Mouse (Mus musculus): ENCODE measurements around the gene Actg1.

Actg1 gene

DNA sequence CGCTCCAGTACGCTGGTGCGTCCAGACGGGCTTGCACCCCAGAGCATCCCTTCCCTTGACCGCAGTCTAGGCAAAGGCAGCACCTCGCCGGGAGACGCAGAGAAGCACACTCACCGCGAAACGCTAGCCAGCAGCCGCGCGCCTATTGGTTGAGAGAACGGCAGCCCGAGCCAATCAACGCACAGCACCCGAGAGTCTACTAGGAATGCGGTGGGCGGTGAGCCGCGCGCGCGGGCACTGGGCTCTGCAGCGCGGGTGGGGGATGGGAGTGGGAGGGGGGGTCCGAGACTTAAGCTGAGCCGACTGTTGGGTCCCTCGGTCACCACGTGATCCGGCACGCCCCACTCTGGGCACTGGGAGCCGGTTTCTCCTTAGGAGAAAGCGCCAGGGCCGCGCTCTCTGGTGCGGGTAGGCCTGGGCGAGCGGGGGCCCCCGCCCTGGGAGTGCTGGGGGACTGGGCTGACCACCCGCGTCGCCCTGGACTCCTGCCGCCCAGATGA lies 37.5 kb downstream of the Actg1 start:
- peak; percentile 87 to 95 for DNase-seq (ENCODE audit: low spot score in 2 of 2)

DNA sequence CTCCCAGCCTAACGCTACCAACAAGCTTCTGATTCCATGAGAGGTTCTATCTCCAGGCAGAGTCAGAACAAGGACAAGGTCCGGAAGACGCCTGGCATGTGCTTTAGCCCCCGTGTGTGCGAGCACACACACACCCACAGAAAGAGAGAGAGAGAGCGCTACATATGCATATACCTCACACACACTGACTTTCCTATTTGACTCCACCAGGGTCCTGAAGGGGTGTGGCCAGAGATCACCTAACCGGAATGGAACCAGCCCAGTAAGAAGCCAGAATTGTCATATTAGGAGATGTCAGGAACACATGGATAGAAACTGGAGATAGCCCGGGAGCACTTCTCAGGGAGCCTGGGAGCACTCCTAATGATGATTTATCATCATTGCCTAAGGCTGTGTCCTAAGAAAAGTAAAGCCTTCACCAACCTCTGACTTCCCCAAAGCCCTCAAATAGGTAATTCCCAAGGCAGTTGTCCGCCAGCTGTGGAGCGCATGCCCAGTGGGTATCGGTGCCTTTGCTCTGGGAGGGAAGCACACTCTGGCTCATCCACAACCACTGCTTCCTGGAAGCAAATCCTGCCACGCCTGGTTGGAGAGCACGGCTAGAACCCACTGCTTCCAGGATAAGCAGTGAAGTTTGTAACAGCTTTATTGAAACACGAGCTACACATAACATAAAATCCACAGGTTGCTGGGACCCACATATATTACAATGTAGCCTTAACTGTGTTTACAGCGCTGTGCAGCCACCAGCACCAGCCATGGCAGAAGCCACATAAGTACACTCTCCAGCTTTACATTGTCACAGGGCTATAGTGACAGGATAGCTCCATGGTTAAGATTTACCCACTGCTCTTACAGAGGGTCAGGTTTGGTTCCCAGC lies 39.7 kb downstream of the Actg1 start:
- no peak for DNase-seq (ENCODE audit: low spot score in 2 of 2)

DNA sequence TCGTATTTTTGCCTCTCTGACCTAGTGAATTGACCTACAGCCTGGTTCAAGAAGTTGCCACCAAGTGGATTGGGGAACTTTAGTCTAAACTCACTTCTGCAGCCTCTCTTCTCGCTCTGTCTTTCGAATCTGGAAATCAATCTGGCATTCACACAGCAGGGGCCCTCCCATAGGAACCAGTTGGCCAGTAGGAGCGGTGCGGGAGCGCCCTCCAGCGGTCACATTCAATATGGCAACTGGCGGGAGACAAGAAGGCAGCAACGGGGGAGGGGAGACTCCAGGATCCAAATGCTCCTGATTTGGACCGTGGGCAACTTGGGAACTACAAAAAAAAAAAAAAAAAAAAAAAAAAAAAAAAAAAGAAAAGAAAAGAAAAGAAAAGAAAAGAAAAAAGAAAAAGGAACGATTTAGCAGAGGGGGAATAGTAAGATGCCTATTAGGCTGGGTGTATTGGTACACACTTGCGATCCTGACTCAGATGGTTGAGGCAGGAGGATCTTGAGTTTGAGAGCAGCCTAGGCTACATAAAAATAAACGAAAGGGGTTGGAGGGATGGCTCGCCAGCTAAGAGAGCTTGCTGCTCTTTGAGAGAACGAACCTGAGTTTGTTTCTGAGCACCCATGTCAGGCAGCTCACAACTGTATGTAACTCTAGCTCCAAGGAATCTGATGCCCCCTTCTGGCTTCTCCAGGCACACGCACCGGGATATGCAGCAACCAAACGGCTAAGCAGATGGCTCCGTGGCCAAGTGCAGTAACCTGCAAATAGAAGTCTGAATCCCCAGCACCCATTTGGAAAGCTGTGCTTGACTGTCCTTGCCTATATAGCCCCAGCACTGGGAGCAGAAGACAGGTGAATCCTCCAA lies 40.5 kb downstream of the Actg1 start:
- DNase-seq (ENCODE audit: low spot score in 2 of 2): peak in 1 of 2 experiments; percentile 97

DNA sequence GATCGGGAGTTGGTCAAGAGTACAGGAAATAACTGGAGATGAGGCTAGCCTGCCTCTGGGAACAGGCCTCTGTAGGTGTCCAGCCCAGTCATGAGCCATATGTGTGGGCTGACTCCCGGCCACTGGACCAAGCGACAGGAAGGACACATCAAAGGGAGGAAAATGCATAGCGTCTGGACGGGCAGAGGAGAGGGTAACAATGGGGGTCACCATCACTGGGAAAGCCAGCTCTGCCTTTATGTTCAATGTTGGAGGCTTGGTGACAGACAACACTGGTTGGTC lies 41.3 kb downstream of the Actg1 start:
- no peak for DNase-seq (ENCODE audit: low spot score in 2 of 2)

DNA sequence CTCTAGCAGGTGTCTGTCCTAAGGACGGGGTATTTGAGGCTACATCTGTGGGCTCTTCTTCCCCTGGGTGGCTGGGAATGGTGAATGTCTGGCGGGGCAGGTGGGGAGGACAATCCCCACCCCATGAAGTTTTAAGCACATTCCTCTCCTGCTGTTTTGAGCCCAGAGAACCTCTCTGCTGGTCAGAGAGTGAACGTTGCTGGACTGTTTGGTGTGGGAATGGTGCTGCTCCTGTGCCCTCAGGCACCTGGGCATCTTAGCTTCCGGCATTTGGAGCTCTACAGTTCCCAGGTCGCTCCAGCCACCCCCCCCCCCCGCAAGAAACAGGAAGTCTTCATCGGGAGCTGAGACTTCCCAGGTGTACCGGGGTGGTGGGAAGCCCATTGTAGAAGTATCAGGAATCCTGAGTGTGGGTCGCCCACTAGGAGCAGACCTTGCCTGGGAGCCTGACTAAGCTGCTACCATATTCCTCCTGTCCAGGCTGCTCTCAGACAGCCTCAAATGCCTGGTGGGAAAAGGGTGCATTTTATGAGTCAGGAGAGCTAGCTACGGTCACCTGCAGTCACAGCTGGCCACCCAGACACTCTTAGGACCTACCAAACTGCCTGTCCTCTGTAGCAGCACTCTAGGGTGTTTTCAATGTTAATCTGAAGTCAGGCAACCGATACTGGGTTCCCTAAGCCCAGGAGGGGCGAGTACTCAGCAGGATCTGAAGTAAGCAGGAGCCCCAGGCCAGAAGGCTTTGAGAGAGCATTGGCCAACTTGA lies 41.8 kb downstream of the Actg1 start:
- no peak for DNase-seq (ENCODE audit: low spot score in 2 of 2)

DNA sequence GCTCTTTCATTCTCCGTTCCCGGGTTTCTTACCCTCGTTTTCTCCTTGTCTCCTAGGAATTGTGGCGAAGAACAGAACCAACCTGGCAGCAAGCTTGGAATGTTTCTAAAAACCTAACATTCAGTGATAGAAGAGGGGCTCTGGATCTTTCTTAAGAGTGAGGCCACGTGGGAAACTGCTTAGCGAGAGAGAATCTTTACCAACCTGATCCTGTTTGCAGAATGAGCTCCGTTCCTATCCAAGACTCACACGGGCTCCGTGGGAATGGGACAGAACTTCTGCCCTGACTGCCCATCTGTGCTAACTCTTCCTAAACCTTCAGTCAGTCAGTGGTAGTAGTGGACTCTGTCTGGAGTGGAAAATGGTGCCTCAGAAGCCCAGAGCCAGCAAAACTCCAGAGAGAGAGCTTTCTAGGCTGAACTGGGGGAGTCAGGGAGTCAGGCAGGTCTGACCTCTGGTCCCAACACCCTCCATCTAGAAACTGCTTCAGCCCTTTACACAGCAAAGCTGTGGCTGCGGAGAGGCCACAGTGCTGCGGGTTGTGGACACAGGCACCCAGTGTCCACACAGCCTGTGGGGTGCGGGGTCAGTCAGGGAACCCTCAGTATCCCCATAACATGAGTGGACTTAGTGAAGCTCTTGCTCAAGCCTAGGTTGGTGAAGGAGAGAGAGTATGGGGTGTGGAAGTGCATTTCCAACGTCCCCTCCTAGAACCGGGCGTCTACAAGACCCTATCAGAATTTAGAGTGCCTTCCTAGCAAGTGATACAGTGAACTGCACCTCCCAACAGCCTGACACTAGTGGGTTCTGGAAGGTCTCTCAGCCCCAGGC lies 42.6 kb downstream of the Actg1 start:
- DNase-seq (ENCODE audit: low spot score in 2 of 2): no peak

DNA sequence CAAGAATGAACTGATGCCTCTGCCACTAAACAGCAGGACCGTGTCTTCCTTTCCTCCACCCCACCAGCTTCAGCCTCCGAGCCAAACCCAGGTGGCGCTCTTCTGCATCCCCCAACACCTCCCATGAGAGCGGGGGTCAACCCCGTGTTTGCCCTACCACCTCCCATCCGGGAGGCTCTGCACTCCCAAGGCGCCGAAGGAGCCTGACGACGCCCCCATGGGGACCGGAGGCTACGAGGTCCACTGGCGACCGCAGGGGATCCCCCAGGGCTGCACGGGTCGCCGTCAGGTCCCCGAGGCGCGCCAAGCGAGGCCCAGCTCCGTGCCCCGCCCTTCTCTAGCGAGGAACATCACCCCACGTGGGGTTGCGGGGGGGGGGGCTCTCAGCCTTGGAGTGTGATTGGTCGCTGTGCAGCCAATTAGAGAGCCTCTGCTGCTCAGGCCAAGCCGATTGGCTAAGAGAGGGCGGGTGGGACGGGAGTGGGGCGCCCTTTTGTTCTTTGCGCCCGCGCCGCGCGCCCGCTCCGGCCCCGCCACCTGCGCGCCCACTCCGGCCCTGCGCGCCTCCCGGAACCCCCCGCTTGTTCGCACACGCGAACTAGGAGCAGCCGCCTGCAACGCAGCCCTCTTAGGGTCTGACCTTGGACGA lies 43.3 kb downstream of the Actg1 start:
- DNase-seq (ENCODE audit: low spot score in 2 of 2): peak in 1 of 2 experiments; percentile 74

DNA sequence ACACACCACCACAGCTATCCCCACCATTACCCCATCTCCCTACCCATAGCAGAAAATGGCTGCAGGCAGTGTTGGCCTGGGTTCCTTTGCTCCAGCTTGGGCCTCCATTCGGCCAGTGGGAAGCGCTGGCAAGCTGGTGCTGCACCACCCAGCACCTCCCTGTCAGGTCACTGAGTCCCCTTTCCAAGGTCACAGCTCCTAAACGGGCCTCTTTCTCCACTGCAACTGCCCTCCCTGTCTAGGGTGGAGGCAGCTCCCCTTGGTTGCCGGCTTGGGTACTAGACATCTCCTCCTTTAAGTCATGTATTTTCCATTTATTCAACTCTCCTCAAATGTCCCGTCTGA lies 44.0 kb downstream of the Actg1 start:
- no peak for DNase-seq (ENCODE audit: low spot score in 2 of 2)

DNA sequence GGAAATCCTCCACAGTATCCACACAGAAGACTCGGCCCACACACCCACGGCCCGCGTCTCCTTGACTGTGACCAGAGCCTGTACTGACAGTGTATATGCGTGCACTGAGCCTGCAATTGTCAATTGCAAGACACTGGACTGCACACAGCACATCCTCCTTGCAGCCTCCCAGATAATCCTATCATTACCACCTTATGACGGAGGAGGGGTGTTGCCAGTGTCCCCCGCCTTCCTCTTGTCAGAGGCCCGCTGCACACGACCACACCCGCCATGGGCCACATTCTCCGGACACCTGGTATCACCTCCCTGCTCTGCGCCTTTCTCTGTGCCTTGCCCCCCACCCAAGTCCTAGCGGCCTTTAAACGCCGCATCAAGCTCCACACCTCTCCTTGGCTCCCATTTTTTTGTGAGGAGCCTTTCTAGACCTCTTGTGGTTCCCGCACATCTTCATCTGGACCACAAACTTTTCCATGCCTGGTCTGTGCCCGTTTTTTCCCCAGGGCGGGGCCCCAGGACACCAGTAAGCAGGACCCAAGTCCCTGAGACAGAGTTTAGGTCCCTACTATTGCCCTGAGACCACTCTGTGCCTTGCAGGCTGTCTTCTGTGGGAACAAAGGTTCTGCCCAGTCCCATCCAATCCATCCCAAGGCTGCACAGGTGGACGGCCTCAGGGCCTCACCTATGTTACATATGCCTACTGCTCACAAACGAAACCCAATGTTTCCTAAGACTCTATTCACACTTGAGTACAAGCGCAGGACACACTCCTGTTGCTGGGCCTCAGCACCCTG lies 44.6 kb downstream of the Actg1 start:
- no peak for DNase-seq (ENCODE audit: low spot score in 2 of 2)

DNA sequence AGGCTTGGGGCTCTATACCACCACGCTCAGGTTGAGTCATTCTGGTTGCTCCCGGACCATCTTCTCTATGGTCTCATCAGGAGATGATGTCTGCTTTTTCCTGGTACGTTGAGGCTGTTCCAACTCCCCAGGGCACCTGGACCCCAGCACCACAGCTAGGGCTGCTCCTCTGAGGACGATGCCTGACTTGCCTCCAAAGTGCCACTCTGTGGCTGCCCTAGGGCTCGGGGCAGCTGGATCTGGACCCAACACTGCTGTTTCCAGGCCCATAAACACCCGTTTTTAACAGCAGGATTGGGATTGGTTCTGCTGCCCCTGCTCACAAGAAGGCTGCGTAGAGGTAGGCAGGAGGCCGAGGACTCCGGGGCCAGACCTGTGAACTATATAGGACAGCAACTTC lies 45.2 kb downstream of the Actg1 start:
- DNase-seq (ENCODE audit: low spot score in 2 of 2): no peak

DNA sequence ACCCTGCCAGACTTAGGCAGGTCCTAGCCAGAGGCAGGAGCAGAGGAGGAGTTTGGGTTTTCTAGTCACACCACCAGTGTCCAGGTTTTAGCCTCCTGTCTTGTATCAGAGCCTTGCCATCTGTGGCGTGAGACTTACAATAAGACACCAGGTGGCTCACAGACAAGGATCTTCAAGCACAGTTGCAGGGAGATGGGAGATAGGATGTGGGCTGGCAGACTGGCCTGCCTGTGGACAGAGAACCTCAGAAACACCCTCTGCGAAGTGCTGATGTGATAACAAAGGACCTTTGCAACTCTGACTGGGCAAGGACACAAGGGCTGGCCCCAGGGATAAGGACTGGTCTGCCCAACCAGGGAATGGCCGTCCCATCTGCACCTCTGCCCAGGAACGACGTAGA lies 48.9 kb downstream of the Actg1 start:
- DNase-seq (ENCODE audit: low spot score in 2 of 2): no peak

DNA sequence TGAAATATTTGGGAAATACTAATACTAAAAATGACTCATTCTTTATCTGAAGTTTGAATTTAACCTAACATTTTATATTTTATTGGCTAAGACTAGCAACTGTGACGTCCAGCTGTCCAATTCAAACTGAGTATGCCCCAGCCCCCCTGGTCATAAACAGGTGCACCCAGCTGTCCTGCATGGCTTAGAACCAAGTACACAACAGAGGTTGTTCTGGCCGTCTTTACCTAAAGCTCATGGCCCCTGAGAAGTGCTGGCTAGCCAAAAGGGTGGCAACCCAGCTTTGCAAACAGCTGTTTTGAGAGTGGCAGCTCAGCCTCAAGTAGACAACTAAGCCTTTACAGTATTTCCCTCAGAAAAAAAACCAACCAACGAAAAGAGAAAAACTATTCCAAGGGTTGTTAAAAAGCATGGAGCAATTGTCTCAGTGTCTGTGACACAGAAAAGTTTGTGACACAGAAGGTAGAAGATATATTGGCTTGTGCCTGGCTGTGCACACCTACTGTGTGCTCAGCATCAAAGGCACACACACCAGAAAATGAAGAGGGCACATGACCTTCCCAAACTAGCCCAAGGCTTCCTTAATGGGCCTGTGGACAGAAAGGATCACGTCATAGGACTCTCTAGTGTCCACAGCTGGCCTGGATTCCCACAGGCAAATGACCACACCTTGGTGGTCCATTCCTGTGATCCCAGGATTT lies 49.8 kb downstream of the Actg1 start:
- no peak for DNase-seq (ENCODE audit: low spot score in 2 of 2)

DNA sequence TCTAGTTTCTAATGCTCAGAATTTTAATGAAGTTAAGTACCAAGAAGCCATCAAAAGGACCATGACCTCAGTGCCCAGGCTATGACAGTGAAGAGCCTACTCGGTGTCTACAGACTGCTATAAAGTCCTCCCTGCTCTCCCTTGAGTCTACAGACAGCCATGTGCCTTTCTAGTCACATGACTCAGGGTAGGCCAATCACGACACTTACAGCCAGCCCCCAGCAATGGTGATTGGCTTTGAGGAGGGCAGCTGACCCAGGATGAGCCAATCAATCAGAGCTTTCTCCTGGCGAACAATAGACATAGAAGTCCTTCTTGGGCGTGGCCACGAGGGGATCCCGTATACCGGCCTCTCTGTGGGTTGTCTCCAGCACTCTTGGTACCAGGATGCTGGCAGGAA lies 50.6 kb downstream of the Actg1 start:
- DNase-seq (ENCODE audit: low spot score in 2 of 2): no peak

DNA sequence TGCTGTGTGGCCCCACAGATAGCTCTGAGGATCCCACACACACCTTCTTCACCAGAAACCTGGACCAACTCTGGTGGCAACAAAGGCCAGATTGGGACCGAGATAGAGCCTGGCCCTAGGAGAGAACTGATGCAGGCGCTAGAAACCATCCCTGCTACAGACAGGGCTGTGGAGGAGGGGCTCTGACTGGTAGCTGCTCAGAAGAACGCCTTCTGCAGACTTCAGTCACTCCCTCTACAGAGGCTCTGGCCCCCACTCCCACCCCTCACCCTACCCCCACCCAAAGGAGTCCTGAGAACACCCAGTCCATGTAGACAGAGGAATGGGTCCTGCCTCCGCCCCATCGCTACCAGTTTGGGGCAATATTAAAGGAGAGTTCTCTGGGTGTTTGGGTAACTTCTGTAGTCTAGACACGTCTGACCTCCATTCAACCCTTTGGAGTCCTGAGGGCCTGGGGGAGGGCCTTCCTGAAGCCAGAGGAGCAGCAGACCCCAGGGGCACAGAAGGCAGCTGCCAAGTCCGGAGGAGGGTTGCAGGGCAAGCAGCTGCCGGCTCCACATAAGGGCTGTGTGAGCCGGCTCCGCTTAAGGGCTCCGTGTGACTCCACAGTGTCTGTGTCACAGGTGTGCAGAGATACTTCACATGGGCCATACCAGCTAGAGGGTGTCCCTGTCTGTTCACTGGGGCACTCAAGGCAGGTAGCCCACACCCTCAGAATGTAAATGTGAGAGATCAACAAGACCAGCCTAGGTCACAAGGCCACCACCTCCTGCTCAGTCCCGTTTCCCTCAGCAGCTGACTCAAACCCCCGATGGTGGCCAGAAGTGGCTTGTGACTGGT lies 51.8 kb downstream of the Actg1 start:
- no peak for DNase-seq (ENCODE audit: low spot score in 2 of 2)

Data from left cerebral cortex, adult 9 months (tissue).